Mouse (Mus musculus): ENCODE data around the gene Vamp5. TPM values are rescaled to one million over a fixed set of nuclear protein-coding genes. Genes with fewer than 3 reads are reported as not detected.

Vamp5 gene
- polyA plus RNA-seq (2014; fragmentation: Nextera tagmentation; extraction: Ambion mirVana): 164 and 181 TPM in 2 replicates

DNA sequence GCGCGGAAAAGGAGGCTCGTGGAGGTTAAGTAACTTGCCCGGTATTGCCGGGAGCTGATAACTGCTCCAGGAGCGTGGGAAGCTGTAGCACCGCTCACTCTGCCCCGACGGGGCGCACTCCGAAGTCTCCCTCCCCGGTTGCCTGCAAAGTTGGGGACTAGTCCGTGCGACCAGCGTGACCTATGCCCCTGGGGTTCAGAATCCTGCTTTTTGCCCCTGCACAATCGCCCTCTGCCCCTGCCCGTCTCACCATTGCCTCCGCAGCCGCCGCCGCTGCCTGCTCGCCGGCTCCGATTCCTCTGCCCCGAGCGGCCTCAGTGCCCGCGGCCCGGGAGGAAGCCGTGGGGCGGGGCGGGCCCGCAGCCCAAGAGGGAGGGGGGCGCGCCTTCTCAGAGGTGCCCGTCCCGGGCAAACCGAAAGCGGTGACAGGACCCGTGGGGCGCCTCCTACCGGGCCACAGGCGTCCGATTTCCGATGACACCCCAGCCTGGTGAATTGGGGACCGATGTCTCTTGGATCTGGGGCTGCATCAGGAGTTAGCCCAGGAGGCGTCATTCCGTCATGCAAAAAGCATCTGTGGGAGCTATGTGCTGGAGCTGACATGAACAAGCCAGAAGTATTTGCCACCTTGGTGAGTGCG, at the start of gene Vamp5:
Gene Vamp5 (minus strand): TSS at position 338 of the 640 bp plus-strand sequence.
- H3K9me3 ChIP-seq (ENCODE audit: control insufficient read depth, low read length): no peaks in the 10 kb centered on the region
- peak; percentile 78 for ATAC-seq (replicated peaks; ENCODE audit: low FRiP score)
- peak; percentile 80 for DNase-seq (ENCODE audit: low spot score)
- peak within 1 kb of the TSS; percentile 68 for H3K4me2 ChIP-seq
- peak within 1 kb of the TSS; percentile 78 for H3K4me3 ChIP-seq (ENCODE audit: low read depth, low read length)
- no peaks in the 10 kb centered on the region for H3K27me3 ChIP-seq (replicated peaks; ENCODE audit: control insufficient read depth, insufficient read depth, low read length)
- peak within 1 kb of the TSS; percentile 83 for H3K27ac ChIP-seq (ENCODE audit: low read depth, low read length)
- H3K36me3 ChIP-seq (ENCODE audit: control insufficient read depth, insufficient read depth, low read length): peaks cover 4% of the 10 kb centered on the region; the same call in 1 of the 2 replicates
- WGBS: under 1% methylated on average over 49 of the region's 49 CpGs
- peak within 1 kb of the TSS; percentile 80 for H3K9ac ChIP-seq (ENCODE audit: low read depth, low read length)
- H3K4me1 ChIP-seq (replicated peaks; ENCODE audit: control insufficient read depth, insufficient read depth, low read length): peaks cover 39% of the 10 kb centered on the region

DNA sequence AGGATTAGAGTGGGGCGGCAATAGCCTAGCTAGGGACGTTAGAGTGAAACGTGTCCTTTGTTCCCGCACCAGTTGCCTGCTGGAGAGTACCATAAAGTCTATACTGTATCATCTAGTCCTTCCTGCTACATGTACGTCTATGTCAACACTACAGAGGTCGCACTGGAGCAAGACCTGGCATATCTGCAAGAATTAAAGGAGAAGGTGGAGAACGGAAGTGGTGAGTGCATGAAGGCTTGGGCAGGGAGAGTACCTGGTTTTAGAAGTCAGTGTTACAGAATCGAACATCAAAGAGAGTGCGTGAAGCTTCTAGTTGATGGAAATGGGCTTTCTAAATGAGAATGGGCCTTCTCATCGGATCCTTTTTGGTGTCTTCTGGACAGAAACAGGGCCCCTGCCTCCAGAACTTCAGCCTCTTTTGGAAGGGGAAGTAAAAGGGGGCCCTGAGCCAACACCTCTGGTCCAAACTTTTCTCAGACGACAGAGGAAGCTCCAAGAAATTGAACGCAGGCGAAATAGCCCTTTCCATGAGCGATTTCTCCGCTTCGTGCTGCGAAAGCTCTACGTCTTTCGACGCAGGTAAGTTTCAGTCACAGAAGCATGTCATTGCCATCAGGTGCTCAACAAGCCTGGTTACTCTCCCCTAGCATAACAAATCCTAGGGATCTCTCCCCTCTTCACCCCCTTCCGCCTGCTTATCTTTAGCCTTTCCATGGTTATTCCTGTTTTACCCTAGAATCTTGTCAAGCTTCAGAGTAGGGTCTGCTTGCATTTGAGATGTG, 49.0 kb upstream of the Vamp5 start:
- H3K4me2 ChIP-seq: no peak overlapping the region
- ATAC-seq (replicated peaks; ENCODE audit: low FRiP score) (no peak), DNase-seq (ENCODE audit: low spot score) (no peak)
- no peaks in the 10 kb centered on the region for H3K9me3 ChIP-seq (ENCODE audit: control insufficient read depth, low read length)
- no peaks in the 10 kb centered on the region for H3K4me1 ChIP-seq (replicated peaks; ENCODE audit: control insufficient read depth, insufficient read depth, low read length)
- WGBS: 90% methylated on average over 21 of the region's 21 CpGs
- H3K36me3 ChIP-seq (ENCODE audit: control insufficient read depth, insufficient read depth, low read length): peaks cover 36% of the 10 kb centered on the region
- H3K9ac ChIP-seq (ENCODE audit: low read depth, low read length): no peak overlapping the region
- no peak overlapping the region for H3K4me3 ChIP-seq (ENCODE audit: low read depth, low read length)
- no peak overlapping the region for H3K27ac ChIP-seq (ENCODE audit: low read depth, low read length)
- H3K27me3 ChIP-seq (replicated peaks; ENCODE audit: control insufficient read depth, insufficient read depth, low read length): no peaks in the 10 kb centered on the region

DNA sequence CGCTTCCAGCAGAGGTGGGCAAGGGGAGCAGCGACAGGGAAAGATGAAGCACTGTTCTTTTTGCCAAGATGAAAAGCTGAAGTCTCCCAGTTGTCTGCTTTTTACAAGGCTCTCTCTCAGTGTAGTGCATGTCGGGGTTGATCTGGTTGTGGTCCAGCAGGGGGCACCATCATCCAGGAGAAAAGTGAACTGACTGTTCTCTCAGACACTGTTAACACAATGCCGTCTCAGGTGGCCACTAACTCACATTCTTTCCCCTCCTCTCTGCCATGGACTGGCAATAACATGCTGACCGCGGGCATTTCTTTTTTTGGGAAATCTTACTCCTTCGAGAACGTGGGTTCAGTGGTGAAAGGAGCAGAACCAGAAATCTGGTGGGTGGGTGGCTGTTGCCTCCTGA, 47.8 kb upstream of the Vamp5 start:
- no peaks in the 10 kb centered on the region for H3K27me3 ChIP-seq (replicated peaks; ENCODE audit: control insufficient read depth, insufficient read depth, low read length)
- H3K4me3 ChIP-seq (ENCODE audit: low read depth, low read length): no peak overlapping the region
- peaks cover 41% of the 10 kb centered on the region for H3K36me3 ChIP-seq (ENCODE audit: control insufficient read depth, insufficient read depth, low read length)
- 49% methylated on average over 8 of the region's 8 CpGs for WGBS
- no peak overlapping the region for H3K27ac ChIP-seq (ENCODE audit: low read depth, low read length)
- no peaks in the 10 kb centered on the region for H3K9me3 ChIP-seq (ENCODE audit: control insufficient read depth, low read length)
- DNase-seq (ENCODE audit: low spot score) (no peak), ATAC-seq (replicated peaks; ENCODE audit: low FRiP score) (peak; percentile 65; the same call in 1 of the 2 replicates)
- no peak overlapping the region for H3K9ac ChIP-seq (ENCODE audit: low read depth, low read length)
- no peaks in the 10 kb centered on the region for H3K4me1 ChIP-seq (replicated peaks; ENCODE audit: control insufficient read depth, insufficient read depth, low read length)
- H3K4me2 ChIP-seq: no peak overlapping the region

DNA sequence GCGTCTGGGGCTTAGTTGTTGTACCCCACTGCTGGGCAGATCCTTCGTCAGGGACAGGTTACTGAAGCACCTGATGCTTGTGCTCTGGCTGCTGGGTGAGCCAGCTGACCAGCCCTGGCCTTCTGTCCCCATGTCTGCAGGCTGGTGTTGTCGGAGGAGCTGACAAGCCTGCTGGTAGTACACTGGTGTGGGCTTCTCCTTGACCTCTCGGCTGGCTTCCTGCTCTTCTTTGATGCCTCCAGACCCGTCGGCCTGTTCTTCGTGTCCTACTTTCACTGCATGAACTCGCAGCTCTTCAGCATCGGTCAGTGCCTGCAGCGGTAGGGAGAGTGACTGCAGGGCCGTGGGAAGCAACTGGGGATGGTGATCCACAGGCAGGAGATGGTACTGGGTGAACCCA, 45.4 kb upstream of the Vamp5 start:
- H3K27ac ChIP-seq (ENCODE audit: low read depth, low read length): no peak overlapping the region
- no peak for ATAC-seq (replicated peaks; ENCODE audit: low FRiP score)
- H3K36me3 ChIP-seq (ENCODE audit: control insufficient read depth, insufficient read depth, low read length): peaks cover 43% of the 10 kb centered on the region
- 92% methylated on average over 11 of the region's 11 CpGs for WGBS
- no peak for DNase-seq (ENCODE audit: low spot score)
- no peak overlapping the region for H3K4me2 ChIP-seq
- H3K9ac ChIP-seq (ENCODE audit: low read depth, low read length): no peak overlapping the region
- no peak overlapping the region for H3K4me3 ChIP-seq (ENCODE audit: low read depth, low read length)
- no peaks in the 10 kb centered on the region for H3K27me3 ChIP-seq (replicated peaks; ENCODE audit: control insufficient read depth, insufficient read depth, low read length)
- no peaks in the 10 kb centered on the region for H3K4me1 ChIP-seq (replicated peaks; ENCODE audit: control insufficient read depth, insufficient read depth, low read length)
- H3K9me3 ChIP-seq (ENCODE audit: control insufficient read depth, low read length): no peaks in the 10 kb centered on the region

DNA sequence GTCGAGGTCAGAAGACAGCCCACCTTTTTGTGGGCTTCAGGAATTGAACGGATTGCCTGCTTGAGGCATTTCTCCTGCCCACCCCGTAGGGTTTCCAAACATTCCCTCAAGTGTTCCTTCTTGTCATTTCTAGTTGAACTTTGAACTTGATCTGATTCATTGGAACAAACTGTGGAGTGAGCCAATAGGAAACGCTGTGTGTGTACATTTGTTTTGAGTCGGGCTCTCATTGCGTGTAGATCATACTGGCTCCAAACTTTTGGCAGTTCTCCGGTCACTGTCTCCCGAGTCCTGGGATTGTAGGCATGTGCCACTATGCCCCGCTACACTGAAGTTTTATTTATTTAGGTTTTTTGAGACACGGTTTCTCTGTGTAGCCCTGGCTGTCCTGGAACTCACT, 40.6 kb upstream of the Vamp5 start:
- DNase-seq (ENCODE audit: low spot score) (no peak), ATAC-seq (replicated peaks; ENCODE audit: low FRiP score) (no peak)
- Histone ChIP-seq H3K36me3 (ENCODE audit: control insufficient read depth, insufficient read depth, low read length) (peaks cover 44% of the 10 kb centered on the region), H3K4me1 (replicated peaks; ENCODE audit: control insufficient read depth, insufficient read depth, low read length) (peaks cover 21% of the 10 kb centered on the region), H3K27ac (ENCODE audit: low read depth, low read length) (no peak overlapping the region), H3K4me3 (ENCODE audit: low read depth, low read length) (no peak overlapping the region), H3K4me2 (no peak overlapping the region), H3K27me3 (replicated peaks; ENCODE audit: control insufficient read depth, insufficient read depth, low read length) (no peaks in the 10 kb centered on the region), H3K9me3 (ENCODE audit: control insufficient read depth, low read length) (no peaks in the 10 kb centered on the region), H3K9ac (ENCODE audit: low read depth, low read length) (no peak overlapping the region)
- 90% methylated on average over 10 of the region's 10 CpGs for WGBS

DNA sequence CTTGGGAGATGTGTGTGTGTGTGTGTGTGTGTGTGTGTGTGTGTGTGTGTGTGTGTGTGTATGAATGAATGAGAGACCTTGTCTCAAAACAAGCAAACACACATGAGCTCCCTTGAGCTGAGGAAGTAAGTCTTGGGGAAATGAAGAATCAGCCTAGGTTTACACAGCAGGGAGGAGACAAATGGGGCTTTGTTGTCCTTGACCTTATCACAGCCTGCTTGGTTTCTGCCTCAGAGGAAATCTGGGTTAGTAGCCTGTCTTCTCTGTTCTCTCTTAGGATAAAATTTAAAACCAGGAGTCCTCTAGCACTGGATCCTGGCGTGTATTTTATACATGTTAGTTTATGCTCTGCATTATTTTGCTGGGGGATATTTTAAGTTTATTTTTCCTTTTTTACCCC, 39.5 kb upstream of the Vamp5 start:
- no peak overlapping the region for H3K4me2 ChIP-seq
- H3K36me3 ChIP-seq (ENCODE audit: control insufficient read depth, insufficient read depth, low read length): peaks cover 33% of the 10 kb centered on the region
- H3K9ac ChIP-seq (ENCODE audit: low read depth, low read length): no peak overlapping the region
- H3K27me3 ChIP-seq (replicated peaks; ENCODE audit: control insufficient read depth, insufficient read depth, low read length): no peaks in the 10 kb centered on the region
- 89% methylated on average over 1 of the region's 1 CpGs for WGBS
- peaks cover 30% of the 10 kb centered on the region for H3K4me1 ChIP-seq (replicated peaks; ENCODE audit: control insufficient read depth, insufficient read depth, low read length)
- no peak overlapping the region for H3K4me3 ChIP-seq (ENCODE audit: low read depth, low read length)
- DNase-seq (ENCODE audit: low spot score) (no peak), ATAC-seq (replicated peaks; ENCODE audit: low FRiP score) (no peak)
- no peak overlapping the region for H3K27ac ChIP-seq (ENCODE audit: low read depth, low read length)
- no peaks in the 10 kb centered on the region for H3K9me3 ChIP-seq (ENCODE audit: control insufficient read depth, low read length)

DNA sequence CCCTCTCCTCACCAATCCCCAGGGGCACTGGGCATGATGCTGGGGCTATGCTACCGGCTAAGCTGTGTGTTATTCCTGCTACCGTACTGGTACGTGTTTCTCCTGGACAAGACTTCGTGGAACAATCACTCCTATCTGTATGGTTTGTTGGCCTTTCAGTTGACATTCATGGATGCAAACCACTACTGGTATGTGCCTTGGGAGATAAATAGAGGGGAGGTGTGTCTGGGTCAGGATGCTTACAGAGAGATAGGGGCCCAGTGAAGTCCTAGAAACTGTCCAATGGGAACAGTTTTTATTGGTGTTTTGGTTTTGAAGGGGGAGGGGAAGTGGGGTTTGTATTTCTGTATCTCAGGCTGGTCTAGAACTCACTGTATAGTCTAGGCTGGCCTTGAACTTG, 38.0 kb upstream of the Vamp5 start:
- WGBS: 67% methylated on average over 4 of the region's 4 CpGs

DNA sequence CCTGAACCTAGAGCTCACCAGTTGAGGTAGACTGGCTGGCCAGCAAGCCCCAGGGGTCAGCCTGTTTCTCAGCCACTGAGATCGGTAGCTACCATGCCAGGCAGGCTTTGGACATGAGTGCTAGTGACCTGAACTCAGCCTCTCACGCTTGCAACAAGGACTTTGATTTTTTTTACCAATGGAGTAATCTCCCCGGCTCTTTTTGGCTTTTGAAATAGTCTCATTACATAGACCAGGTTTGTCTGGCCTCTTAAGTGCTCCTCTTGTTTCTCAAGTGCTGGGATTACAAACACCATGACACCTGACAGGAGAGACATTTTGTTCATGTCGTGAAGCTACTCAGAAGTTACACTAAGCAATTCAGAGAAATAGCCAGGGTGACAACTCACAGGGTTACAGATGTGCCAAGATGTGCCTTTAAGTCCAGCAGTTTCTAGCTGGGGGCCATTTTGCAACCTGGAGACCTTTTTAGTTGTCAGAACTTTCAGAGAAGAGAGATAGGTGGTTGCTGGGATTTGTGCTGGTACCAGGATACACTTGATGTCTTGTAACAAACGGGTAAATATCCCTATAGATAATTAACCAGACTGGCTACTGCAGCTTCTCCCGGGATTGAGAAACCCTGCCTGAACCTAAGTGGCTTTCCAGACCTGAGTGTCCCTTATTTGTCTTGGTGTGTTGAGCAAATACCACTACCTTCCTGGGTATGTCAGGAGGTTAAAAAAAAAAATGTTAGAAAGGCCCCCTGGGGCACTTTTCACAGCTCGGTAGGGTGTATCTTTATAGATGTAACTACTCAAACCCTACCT, 35.9 kb upstream of the Vamp5 start:
- Histone ChIP-seq H3K9me3 (ENCODE audit: control insufficient read depth, low read length) (no peaks in the 10 kb centered on the region), H3K36me3 (ENCODE audit: control insufficient read depth, insufficient read depth, low read length) (peaks cover 14% of the 10 kb centered on the region), H3K4me2 (peak overlapping the region; percentile 81), H3K27ac (ENCODE audit: low read depth, low read length) (peak overlapping the region; percentile 66), H3K27me3 (replicated peaks; ENCODE audit: control insufficient read depth, insufficient read depth, low read length) (no peaks in the 10 kb centered on the region), H3K9ac (ENCODE audit: low read depth, low read length) (peak overlapping the region; percentile 34; the same call in 1 of the 2 replicates), H3K4me1 (replicated peaks; ENCODE audit: control insufficient read depth, insufficient read depth, low read length) (peaks cover 30% of the 10 kb centered on the region), H3K4me3 (ENCODE audit: low read depth, low read length) (peak overlapping the region; percentile 79)
- 73% methylated on average over 7 of the region's 7 CpGs for WGBS
- ATAC-seq (replicated peaks; ENCODE audit: low FRiP score) (no peak), DNase-seq (ENCODE audit: low spot score) (no peak)

More for the DNA sequence above, 38.0 kb upstream of the Vamp5 start:
- Histone ChIP-seq H3K9ac (ENCODE audit: low read depth, low read length) (no peak overlapping the region), H3K36me3 (ENCODE audit: control insufficient read depth, insufficient read depth, low read length) (peaks cover 23% of the 10 kb centered on the region), H3K9me3 (ENCODE audit: control insufficient read depth, low read length) (no peaks in the 10 kb centered on the region), H3K27me3 (replicated peaks; ENCODE audit: control insufficient read depth, insufficient read depth, low read length) (no peaks in the 10 kb centered on the region), H3K27ac (ENCODE audit: low read depth, low read length) (peak overlapping the region; percentile 47), H3K4me1 (replicated peaks; ENCODE audit: control insufficient read depth, insufficient read depth, low read length) (peaks cover 30% of the 10 kb centered on the region), H3K4me2 (peak overlapping the region; percentile 2; the same call in 1 of the 2 replicates), H3K4me3 (ENCODE audit: low read depth, low read length) (no peak overlapping the region)
- no peak for DNase-seq (ENCODE audit: low spot score)
- ATAC-seq (replicated peaks; ENCODE audit: low FRiP score): peak; percentile 75

Data from liver, embryonic 11.5 days (tissue).